Mouse (Mus musculus): Measurements from ENCODE around the gene Srpk1. TPM values are rescaled to one million over a fixed set of nuclear protein-coding genes. Genes with fewer than 3 reads are reported as not detected.
"Not testable (repeated sequence)": the region's sequence is repeated elsewhere in the genome, so short reads cannot be mapped to it uniquely, and the experiment has no call there.

Srpk1 gene
- total RNA-seq, 2 experiments from 2014 or later = 74.0 to 88.7 TPM

DNA sequence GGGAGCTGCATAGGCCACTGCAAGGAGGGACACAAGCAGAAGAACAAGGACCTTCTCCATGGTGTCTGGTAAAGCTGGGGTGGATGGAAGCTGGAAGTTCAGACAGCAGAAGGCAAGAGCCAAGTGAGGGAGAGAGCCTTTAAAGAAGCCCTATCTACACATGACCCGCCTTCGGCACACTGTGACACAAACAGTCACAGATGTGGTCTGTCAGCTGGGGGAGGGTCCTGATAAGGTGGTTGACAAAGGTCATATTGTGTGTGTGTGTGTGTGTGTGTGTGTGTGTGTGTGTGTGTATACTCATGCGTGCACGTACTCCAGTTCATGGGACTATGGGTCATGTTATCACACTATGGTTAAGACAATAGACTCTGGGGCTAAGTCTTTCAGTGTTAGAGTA lies 61.9 kb downstream of the Srpk1 start, which contains the start of gene Clps:
TSS of gene Clps (minus strand) at position 169 of the 400 bp plus-strand sequence.
- no peak for DNase-seq (ENCODE audit: extremely low spot score in 1 of 2, low spot score in 1 of 2)

DNA sequence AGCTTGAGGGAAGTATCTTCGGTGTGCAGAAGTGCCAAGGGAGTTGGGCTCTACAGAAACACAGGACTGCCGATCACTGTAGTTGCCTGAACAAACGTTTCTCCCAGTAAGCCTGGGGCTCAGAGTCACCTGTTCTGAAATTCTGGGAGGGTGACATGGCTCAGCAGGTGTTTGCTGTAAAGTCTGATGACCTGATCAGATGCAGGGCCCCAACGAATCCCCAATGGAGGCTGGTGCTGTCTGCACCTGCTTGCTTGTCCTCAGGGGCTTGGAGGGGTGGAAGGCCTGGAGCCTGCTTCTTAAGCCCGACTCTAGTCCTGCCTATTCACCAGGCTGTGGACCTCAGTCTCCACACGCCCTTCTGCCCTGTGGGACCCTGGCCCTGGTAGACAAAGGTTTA lies 64.7 kb downstream of the Srpk1 start:
- DNase-seq (ENCODE audit: extremely low spot score in 1 of 2, low spot score in 1 of 2) = no peak

DNA sequence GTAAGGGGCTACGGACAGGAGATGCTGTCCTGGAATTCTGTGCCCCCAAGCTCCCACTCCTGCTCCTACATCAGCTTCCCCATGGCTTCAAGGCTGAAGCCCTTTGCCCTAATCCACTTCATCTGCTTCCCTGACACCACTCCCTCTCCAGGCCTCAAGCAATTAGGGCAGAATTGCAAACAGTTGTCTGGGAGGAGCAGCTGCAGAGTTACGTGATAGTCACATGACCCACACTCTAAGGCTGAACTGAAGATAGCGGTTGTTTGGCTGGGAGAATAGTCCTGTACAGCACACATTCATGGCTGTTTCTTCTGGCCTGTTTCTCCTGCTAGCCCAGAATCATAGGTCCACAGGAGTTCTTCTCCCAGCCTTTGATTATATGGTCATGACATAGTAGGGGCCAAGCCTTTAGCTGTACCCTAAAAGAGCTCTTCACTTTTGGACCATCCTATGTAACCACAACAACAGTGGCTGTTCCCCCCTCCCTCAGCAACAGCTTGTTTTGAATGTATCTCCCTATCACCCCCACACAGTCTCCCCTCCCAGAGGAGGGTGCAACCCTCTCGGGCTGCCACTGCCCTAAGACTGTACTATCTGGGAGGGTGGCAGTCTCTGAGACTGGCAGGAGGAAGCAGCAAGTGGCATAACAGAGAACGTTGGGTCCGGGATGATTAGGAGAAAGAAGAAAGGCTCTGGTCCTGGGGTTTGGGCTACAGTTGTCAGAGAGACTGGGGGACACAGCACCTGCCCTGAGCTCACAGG lies 65.7 kb downstream of the Srpk1 start:
- no peak for DNase-seq (ENCODE audit: extremely low spot score in 1 of 2, low spot score in 1 of 2)

GRCm38 (mm10) chr17:28554021-28554420 lies 68.5 kb downstream of the Srpk1 start:
- DNase-seq (ENCODE audit: extremely low spot score in 1 of 2, low spot score in 1 of 2) = not testable (repeated sequence)

DNA sequence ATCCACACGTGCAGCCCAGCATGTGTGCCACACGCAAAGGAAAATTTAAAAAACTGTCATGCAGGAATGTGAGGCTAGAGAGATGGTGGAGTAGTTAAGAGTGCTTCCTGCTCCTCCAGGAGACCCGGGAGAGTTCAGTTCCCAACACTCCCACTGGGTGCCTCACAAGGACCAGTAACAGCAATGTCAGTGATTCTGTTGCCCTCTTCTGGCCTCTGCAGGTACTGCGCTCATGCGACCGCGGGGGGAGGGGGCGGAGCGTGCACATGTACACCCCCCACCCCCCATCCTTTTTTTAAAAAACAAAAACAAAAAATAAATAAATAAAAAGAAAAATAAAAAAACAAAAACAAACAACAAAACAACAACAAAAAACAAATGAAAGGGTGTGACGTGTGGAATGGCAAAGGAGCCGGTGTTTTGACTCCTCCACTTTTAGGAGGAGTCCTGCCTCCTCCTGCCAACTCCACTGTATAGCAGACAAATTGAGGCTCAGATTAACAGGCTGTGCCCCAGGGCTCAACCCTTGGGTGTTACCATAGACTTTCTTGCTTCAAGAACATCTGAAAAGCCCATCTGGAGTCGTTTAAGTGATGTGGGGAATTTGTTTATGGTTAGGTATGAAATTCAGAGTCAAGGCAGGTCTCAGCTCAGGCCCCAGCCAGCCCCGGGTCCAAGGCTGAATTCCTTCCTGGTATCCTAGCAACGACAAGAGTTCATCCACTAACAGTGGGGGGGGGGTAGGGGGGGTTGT lies 69.3 kb downstream of the Srpk1 start:
- peak; percentile 62 to 77 for DNase-seq (ENCODE audit: extremely low spot score in 1 of 2, low spot score in 1 of 2)

- DNase-seq (ENCODE audit: extremely low spot score in 1 of 2, low spot score in 1 of 2) = no peak
These were observed 73.4 kb downstream of the Srpk1 start, which contains the start of gene Clpsl2 for GRCm38 (mm10) chr17:28549111-28549510. Gene Clpsl2 (plus strand): TSS chr17:28549411.

GRCm38 (mm10) chr17:28548550-28548949 lies 74.0 kb downstream of the Srpk1 start:
- DNase-seq (ENCODE audit: extremely low spot score in 1 of 2, low spot score in 1 of 2) = no peak

DNA sequence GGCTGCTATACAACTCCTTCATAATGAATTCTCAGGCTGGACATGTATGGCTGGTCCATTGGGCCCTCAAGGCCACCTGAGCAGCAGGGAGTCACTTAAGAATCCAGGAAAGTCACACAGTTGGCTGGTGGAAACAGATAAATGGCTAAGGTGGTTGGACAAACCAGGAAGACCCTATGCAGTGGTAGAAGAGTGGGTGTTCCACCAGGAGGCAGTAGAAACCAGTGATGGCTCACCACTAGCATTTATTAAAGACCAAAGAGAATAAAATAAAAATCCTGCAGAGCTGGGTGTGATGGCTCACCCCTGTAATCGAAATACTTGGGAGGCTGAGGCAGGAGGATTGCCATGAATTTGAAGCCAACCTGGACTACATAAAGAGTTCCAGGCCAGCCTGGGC lies 75.6 kb downstream of the Srpk1 start:
- no peak for DNase-seq (ENCODE audit: extremely low spot score in 1 of 2, low spot score in 1 of 2)

DNA sequence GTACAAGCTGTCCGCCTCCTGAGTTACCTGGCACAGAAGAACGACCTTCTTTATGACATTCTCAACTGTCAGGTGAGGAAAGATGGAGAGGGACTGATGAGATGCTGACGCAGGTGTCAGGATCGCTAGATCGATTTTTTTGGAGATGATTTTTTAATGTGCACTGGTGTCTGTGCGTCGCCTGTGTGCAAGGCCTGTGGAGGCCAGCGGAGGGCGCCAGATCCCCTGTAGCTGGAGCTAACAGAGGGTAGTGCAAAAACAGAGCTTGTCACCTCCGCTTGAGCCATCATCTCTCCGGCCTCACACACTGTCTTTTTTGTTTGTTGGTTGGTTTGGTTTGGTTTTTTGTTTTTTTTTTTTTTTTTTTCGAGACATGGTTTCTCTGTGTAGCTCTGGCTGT lies 84.6 kb downstream of the Srpk1 start:
- DNase-seq (ENCODE audit: extremely low spot score in 1 of 2, low spot score in 1 of 2) = no peak

Small RNA genes within 50 kb of the gene (microRNA-seq; reads per million reads assigned to microRNA genes)
- 0 reads per million in 2 experiments for gene Mir6969

Other genes with a start within 250 kb of the Srpk1 start
- 10 to 100 TPM; 62.5 to 85.0 TPM for gene Fkbp5, start 105.2 kb downstream of the Srpk1 start, total RNA-seq (2021)
- not detected for gene Armc12, start 91.9 kb downstream of the Srpk1 start, total RNA-seq (2021)
- not detected for gene Clpsl2, start 73.3 kb downstream of the Srpk1 start, total RNA-seq (2021)
- not detected for gene Clps, start 61.9 kb downstream of the Srpk1 start, total RNA-seq (2021)
- gene Lhfpl5, start 47.1 kb downstream of the Srpk1 start, total RNA-seq (2021) = 1 to 10 TPM; 3.6 to 4.0 TPM
- 10 to 100 TPM in 1 of 2 experiments, 1 to 10 TPM in 1; 6.0 to 10.8 TPM for gene Slc26a8, start 67.5 kb upstream of the Srpk1 start, total RNA-seq (2021)
- gene Mapk14, start 68.6 kb upstream of the Srpk1 start, total RNA-seq (2021) = 10 to 100 TPM; 69.7 to 82.2 TPM
- gene AC170998.1, start 103.4 kb upstream of the Srpk1 start, total RNA-seq (2021) = 1 to 10 TPM; 1.6 to 1.7 TPM
- 1 to 10 TPM in 1 of 2 experiments, under 1 TPM in 1; 0.45 to 1.3 TPM for gene Mapk13, start 146.6 kb upstream of the Srpk1 start, total RNA-seq (2021)
- gene Brpf3, start 178.4 kb upstream of the Srpk1 start, total RNA-seq (2021) = 10 to 100 TPM; 36.2 to 50.0 TPM
- under 1 TPM; 0.42 to 0.66 TPM for gene Pnpla1, start 235.7 kb upstream of the Srpk1 start, total RNA-seq (2021)